Mouse (Mus musculus) neural tube, embryonic 14.5 days (tissue): ENCODE results near the gene Gm20388. TPM values are rescaled to one million over a fixed set of nuclear protein-coding genes. Genes with fewer than 3 reads are reported as not detected.

Experiments used
- ATAC-seq: fragments of 200-750 bp; cut with Nextera tagmentation; 2 replicates; pipeline ENCODE4 v1.8.0; 2017; ENCODE audit warnings: low read depth, mild to moderate bottlenecking, moderate TSS enrichment, moderate library complexity
- H3K27ac ChIP-seq: fragments of 300-500 bp; sonication (generic); 2 replicates; pipeline ENCODE4 v1.5.1; 2014; ENCODE audit warnings: low read depth, mild to moderate bottlenecking, control low read depth, low read length, moderate library complexity, mixed read lengths
- H3K27me3 ChIP-seq: fragments of 300-500 bp; sonication (generic); 2 replicates; pipeline ENCODE4 v1.6.1; 2014; ENCODE audit warnings: low read length; ENCODE audit not compliant: control insufficient read depth, insufficient read depth
- H3K36me3 ChIP-seq: fragments of 300-500 bp; sonication (generic); 2 replicates; pipeline ENCODE4 v1.6.1; 2014; ENCODE audit warnings: low read length, mixed read lengths; ENCODE audit not compliant: control insufficient read depth, insufficient read depth
- H3K4me1 ChIP-seq: fragments of 300-500 bp; sonication (generic); 2 replicates; pipeline ENCODE4 v1.6.1; 2014; ENCODE audit warnings: low read length; ENCODE audit not compliant: control insufficient read depth, insufficient read depth
- H3K4me2 ChIP-seq: fragments of 300-500 bp; sonication (generic); 2 replicates; pipeline ENCODE4 v1.6.1; 2014; ENCODE audit warnings: mild to moderate bottlenecking, low read depth, low read length, control low read depth
- H3K4me3 ChIP-seq: fragments of 300-500 bp; sonication (generic); 2 replicates; pipeline ENCODE4 v1.5.1; 2014; ENCODE audit warnings: low read depth, low read length, control low read depth, mixed read lengths
- H3K9ac ChIP-seq: fragments of 300-500 bp; sonication (generic); replicated peaks from 2 replicates; pipeline ENCODE4 v1.6.1; 2014; ENCODE audit warnings: low read depth, mild to moderate bottlenecking, control low read depth, low read length, mixed read lengths
- H3K9me3 ChIP-seq: fragments of 300-500 bp; sonication (generic); 2 replicates; pipeline ENCODE4 v1.6.1; 2016; ENCODE audit warnings: low read length; ENCODE audit not compliant: control insufficient read depth
- WGBS: fragments of 180-500 bp; shearing (Covaris S2); extraction: QIAGEN DNeasy Blood & Tissue Kit; methylation state at CpG from one replicate; pipeline ENCODE4 v1.1.7; 2014; 5-methylcytosine and 5-hydroxymethylcytosine counted together
- polyA plus RNA-seq: library from polyadenylated mRNA; unstranded; fragments of >200 nt; fragmentation: Nextera tagmentation; extraction: Ambion mirVana; gene quantifications from 2 replicates; pipeline ENCODE4 v1.2.1, GENCODE M21; 2014

Gm20388 gene
- polyA plus RNA-seq, 1 experiment from 2014 or later, result 10.3 TPM

DNA sequence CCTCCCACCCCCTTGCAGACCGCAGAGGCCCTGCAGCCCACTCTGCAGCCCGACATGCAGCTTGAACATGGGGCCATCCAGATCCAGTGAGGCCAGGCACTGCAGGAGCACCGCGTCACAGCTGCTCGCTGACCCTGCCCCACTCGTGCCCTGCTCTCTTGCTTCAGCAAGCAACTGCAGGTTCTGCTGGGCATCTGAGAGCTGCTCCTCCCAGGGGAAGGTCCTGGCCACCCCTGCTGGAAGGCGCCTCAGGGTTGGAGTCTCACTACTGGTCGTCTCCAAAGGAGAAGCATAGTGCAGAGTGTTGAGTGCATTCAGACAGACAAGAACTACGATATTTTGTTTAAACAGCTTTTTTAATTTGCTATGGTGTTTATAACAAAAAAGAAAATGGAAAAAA, 2114.9 kb downstream of the Gm20388 start:
- WGBS, result 94% methylated on average over 9 of the region's 9 CpGs
- Histone ChIP-seq H3K36me3 (peaks cover 12% of the 10 kb centered on the region), H3K4me3 (no peak overlapping the region), H3K9me3 (no peaks in the 10 kb centered on the region), H3K9ac (no peak overlapping the region), H3K4me1 (peaks cover 2% of the 10 kb centered on the region; the same call in 1 of the 2 replicates), H3K4me2 (no peak overlapping the region), H3K27me3 (no peaks in the 10 kb centered on the region), H3K27ac (no peak overlapping the region)
- no peak for ATAC-seq

DNA sequence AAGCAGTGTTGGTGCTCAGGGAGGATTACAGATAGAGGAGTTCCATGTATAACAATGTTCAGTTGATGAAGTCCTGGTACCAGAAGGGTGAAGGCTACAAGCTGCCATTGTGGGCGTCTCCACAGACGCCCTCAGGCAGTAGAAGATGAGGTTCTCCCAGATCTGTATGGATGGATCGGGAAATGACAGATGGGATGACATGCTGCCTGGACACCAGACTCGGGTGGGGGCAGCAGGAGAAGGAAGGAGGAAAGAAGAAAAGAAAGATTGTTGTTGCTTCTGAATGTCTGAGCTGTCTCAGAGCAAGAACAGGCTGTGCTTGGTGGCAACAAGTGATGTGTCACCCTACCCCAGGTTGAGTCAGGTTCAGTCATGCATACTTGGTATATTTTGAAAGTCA, 2117.5 kb downstream of the Gm20388 start:
- no peak overlapping the region for H3K9ac ChIP-seq
- H3K4me2 ChIP-seq, result no peak overlapping the region
- no peak overlapping the region for H3K27ac ChIP-seq
- peaks cover 8% of the 10 kb centered on the region for H3K4me1 ChIP-seq
- no peaks in the 10 kb centered on the region for H3K9me3 ChIP-seq
- no peaks in the 10 kb centered on the region for H3K27me3 ChIP-seq
- ATAC-seq, result no peak
- WGBS, result 73% methylated on average over 4 of the region's 4 CpGs
- peaks cover 11% of the 10 kb centered on the region for H3K36me3 ChIP-seq
- no peak overlapping the region for H3K4me3 ChIP-seq

DNA sequence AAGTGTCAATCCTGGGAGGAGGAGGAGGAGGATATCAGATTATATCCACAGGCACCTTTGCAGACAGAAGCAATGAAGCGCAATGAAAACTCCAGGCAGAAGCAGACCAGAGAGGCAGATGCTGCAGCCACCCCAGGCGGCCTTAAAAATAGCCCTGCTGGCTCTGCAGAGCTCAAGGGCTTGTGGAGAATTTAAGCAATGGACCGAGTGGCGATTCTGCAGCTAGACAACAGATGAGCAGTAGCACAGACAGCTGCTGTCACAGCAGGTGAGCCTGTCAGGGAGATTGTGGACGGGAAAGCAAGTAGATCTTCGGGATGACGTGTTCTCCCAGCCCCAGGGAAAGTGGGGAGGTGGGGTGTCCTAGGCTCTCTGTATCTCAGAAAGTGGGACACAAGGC, 2120.3 kb downstream of the Gm20388 start:
- no peaks in the 10 kb centered on the region for H3K27me3 ChIP-seq
- peaks cover 8% of the 10 kb centered on the region for H3K4me1 ChIP-seq
- H3K36me3 ChIP-seq, result peaks cover 8% of the 10 kb centered on the region
- no peak for ATAC-seq
- H3K4me3 ChIP-seq, result no peak overlapping the region
- H3K9ac ChIP-seq, result peak overlapping the region; percentile 25
- H3K9me3 ChIP-seq, result no peaks in the 10 kb centered on the region
- 30% methylated on average over 7 of the region's 7 CpGs for WGBS
- no peak overlapping the region for H3K4me2 ChIP-seq
- peak overlapping the region; percentile 39 for H3K27ac ChIP-seq

DNA sequence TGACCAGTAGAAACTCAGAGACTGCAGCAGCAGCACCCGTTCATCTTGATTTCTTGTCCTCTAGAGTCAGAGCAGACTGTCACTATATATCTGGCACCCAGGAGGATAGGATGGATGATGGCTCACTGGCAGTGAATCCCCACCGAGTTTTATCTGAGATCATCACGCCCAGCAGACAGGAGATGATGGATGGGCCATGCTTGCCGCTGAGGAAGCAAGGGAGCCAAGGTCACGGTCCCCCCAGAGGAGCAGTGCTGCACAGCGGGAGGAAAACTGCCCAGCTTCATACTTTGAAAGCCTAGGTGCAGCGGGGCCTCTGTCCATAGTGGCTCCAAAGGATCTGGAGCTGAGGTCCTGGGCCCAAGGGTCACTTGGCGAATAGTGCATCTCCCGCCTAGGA, 2122.1 kb downstream of the Gm20388 start:
- no peak overlapping the region for H3K4me3 ChIP-seq
- no peak overlapping the region for H3K4me2 ChIP-seq
- H3K4me1 ChIP-seq, result peaks cover 8% of the 10 kb centered on the region
- peak; percentile 25; the same call in 1 of the 2 replicates for ATAC-seq
- H3K9me3 ChIP-seq, result no peaks in the 10 kb centered on the region
- H3K9ac ChIP-seq, result no peak overlapping the region
- no peaks in the 10 kb centered on the region for H3K36me3 ChIP-seq
- peak overlapping the region; percentile 44; the same call in 1 of the 2 replicates for H3K27ac ChIP-seq
- WGBS, result 51% methylated on average over 9 of the region's 9 CpGs
- H3K27me3 ChIP-seq, result no peaks in the 10 kb centered on the region

DNA sequence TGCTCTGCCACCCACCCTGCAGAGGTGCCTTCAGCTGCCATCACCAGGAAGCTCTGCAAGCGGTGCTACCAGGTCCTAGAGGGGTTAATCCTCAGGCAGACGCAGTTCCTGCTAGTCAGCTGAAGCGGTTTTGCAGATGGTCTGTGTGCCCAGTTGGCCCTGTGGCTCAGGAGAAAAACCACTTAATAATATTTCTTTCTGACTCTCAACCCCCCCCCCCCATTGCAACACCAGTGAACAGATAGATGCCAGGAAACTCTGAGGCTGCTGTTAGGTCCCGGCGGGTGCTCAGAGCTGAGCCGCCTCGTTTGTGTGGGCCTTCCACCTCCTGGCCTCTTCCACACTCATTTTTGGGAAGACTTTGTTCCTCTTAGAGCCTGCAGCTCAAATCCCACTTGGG, 2124.9 kb downstream of the Gm20388 start:
- ATAC-seq, result no peak

DNA sequence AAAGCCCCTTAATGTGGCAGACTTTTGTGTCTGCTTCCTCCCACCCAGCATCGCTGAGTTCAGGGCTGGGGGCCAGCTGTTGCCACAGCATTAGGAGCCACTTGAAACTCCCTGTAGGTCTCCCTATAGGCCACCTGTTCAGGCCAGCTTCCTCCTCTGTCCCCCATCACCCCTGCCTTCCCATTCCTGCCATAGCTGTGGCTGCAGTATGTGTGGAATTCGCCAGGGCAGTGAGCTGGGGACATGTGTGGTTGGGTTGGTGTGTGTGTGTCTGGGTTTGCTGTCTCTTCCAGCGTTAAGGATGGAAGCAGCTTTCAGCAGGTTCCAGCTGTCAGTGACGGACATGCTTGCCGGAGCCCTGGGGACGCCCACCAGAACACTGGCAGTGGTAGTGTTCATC, 2125.7 kb downstream of the Gm20388 start:
- no peak for ATAC-seq
- no peaks in the 10 kb centered on the region for H3K36me3 ChIP-seq
- no peak overlapping the region for H3K4me3 ChIP-seq
- H3K4me1 ChIP-seq, result no peaks in the 10 kb centered on the region
- H3K27ac ChIP-seq, result no peak overlapping the region
- WGBS, result 84% methylated on average over 6 of the region's 6 CpGs
- no peak overlapping the region for H3K4me2 ChIP-seq
- no peak overlapping the region for H3K9ac ChIP-seq
- no peaks in the 10 kb centered on the region for H3K27me3 ChIP-seq
- no peaks in the 10 kb centered on the region for H3K9me3 ChIP-seq

More for the DNA sequence above, 2124.9 kb downstream of the Gm20388 start:
- 81% methylated on average over 7 of the region's 7 CpGs for WGBS
- H3K4me3 ChIP-seq, result no peak overlapping the region
- H3K36me3 ChIP-seq, result no peaks in the 10 kb centered on the region
- no peaks in the 10 kb centered on the region for H3K9me3 ChIP-seq
- H3K4me2 ChIP-seq, result no peak overlapping the region
- peaks cover 7% of the 10 kb centered on the region for H3K4me1 ChIP-seq
- no peak overlapping the region for H3K27ac ChIP-seq
- H3K27me3 ChIP-seq, result no peaks in the 10 kb centered on the region
- H3K9ac ChIP-seq, result no peak overlapping the region

DNA sequence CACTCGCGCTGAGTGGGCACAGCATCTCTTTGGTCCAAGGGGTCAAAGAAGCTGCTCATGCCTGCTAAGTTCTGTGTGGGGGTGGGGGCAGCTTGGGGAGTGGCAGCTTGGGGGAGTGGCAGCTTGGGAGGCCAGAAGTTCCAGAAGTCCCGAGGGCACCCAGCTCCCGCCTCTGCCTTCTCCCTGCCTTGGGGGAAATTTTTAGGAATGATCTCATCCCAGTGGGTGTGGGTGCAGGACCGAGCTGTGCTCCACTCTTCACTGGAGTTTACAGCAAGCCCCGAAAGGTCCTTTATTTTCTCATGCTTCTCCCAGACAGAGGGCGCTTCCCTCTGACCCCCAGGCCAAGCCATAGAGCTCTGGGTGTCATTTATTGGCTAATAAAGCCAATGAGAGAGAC, 2126.6 kb downstream of the Gm20388 start:
- 74% methylated on average over 7 of the region's 7 CpGs for WGBS
- H3K4me3 ChIP-seq, result no peak overlapping the region
- no peak overlapping the region for H3K9ac ChIP-seq
- no peak overlapping the region for H3K4me2 ChIP-seq
- no peaks in the 10 kb centered on the region for H3K4me1 ChIP-seq
- no peaks in the 10 kb centered on the region for H3K36me3 ChIP-seq
- H3K27ac ChIP-seq, result no peak overlapping the region
- H3K27me3 ChIP-seq, result no peaks in the 10 kb centered on the region
- no peak for ATAC-seq
- H3K9me3 ChIP-seq, result no peaks in the 10 kb centered on the region

DNA sequence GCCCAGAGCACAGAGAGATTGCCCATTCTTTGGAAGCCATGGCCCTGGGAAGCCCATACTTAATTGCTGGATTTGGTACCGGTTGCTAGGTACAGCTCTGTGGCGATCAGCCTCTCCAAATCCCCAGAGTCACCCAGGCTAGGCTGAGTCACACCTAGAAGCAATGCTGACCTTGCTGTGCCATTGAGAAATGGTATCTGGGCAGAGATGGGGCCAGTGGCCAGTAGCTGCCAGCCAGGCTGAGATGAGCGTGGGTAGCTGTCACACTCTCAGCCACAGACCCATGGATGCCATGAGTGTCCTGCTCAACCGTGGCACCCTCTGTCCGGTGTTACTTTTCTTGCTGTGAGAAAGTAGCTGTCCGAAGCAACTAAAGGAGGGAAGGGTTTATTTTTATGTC, 2127.4 kb downstream of the Gm20388 start:
- Histone ChIP-seq H3K36me3 (no peaks in the 10 kb centered on the region), H3K4me1 (no peaks in the 10 kb centered on the region), H3K4me3 (no peak overlapping the region), H3K27ac (no peak overlapping the region), H3K9me3 (no peaks in the 10 kb centered on the region), H3K27me3 (no peaks in the 10 kb centered on the region), H3K9ac (no peak overlapping the region), H3K4me2 (no peak overlapping the region)
- ATAC-seq, result no peak
- 93% methylated on average over 6 of the region's 6 CpGs for WGBS

DNA sequence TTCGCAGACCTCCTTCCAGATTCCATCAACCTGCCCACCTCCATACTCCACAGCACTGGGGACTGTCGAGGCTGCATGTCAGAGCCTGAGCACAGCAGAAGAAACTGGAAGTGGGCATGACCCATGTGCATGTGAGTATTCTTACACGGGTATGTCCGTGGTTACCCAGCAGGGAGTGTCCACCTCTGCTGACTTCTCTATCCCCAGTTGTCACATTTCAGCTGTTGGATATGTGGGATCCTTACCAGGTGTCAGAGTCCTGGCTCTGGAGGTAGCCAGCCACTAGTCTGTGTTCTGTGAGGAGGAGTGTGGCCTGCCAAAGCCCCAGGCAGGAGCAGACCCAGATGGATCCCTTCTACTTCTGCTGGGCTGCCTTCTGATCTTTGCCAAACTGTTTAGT, 2128.8 kb downstream of the Gm20388 start:
- H3K9me3 ChIP-seq, result no peaks in the 10 kb centered on the region
- no peaks in the 10 kb centered on the region for H3K27me3 ChIP-seq
- WGBS, result 84% methylated on average over 4 of the region's 4 CpGs
- H3K27ac ChIP-seq, result no peak overlapping the region
- no peak overlapping the region for H3K9ac ChIP-seq
- H3K4me1 ChIP-seq, result no peaks in the 10 kb centered on the region
- no peak for ATAC-seq
- no peaks in the 10 kb centered on the region for H3K36me3 ChIP-seq
- no peak overlapping the region for H3K4me3 ChIP-seq
- no peak overlapping the region for H3K4me2 ChIP-seq
